Mouse (Mus musculus) forebrain, postnatal 0 days (tissue): ENCODE results near the gene Dnmbp. TPM values are rescaled to one million over a fixed set of nuclear protein-coding genes. Genes with fewer than 3 reads are reported as not detected.

Source experiments
- ATAC-seq: fragments of 200-750 bp; cut with Nextera tagmentation; 2 replicates; pipeline ENCODE4 v1.8.0; 2017; ENCODE audit warnings: mild to moderate bottlenecking, moderate library complexity
- DNase-seq: peaks from one replicate; pipeline ENCODE4 v3.0.0-alpha.2; 2015
- H3K27ac ChIP-seq: fragments of 300-500 bp; sonication (generic); 2 replicates; pipeline ENCODE4 v1.5.1; 2014; ENCODE audit warnings: low read depth, mild to moderate bottlenecking, antibody characterized with exemption, low read length, moderate library complexity, mixed read lengths
- H3K27me3 ChIP-seq: fragments of 300-500 bp; sonication (generic); 2 replicates; pipeline ENCODE4 v1.6.1; 2014; ENCODE audit warnings: mild to moderate bottlenecking, low read length, mixed read lengths; ENCODE audit not compliant: insufficient read depth
- H3K36me3 ChIP-seq: fragments of 300-500 bp; sonication (generic); 2 replicates; pipeline ENCODE4 v1.6.1; 2014; ENCODE audit warnings: mild to moderate bottlenecking, moderate library complexity; ENCODE audit not compliant: insufficient read depth
- H3K4me1 ChIP-seq: fragments of 300-500 bp; sonication (generic); 2 replicates; pipeline ENCODE4 v1.6.1; 2014; ENCODE audit warnings: antibody characterized with exemption; ENCODE audit not compliant: insufficient read depth
- H3K4me2 ChIP-seq: fragments of 300-500 bp; sonication (generic); 2 replicates; pipeline ENCODE4 v1.6.1; 2014; ENCODE audit warnings: low read depth, mild to moderate bottlenecking, moderate library complexity
- H3K4me3 ChIP-seq: fragments of 300-500 bp; sonication (generic); 2 replicates; pipeline ENCODE4 v1.5.1; 2014; ENCODE audit warnings: low read depth, low read length, mixed read lengths
- H3K9ac ChIP-seq: fragments of 300-500 bp; sonication (generic); 2 replicates; pipeline ENCODE4 v1.6.1; 2014; ENCODE audit warnings: mild to moderate bottlenecking
- H3K9me3 ChIP-seq: fragments of 300-500 bp; sonication (generic); 2 replicates; pipeline ENCODE4 v1.6.1; 2016; ENCODE audit warnings: low read length
- CTCF ChIP-seq: sonication (generic); IDR thresholded peaks from 2 replicates; pipeline ENCODE4 v1.5.1; 2016; ENCODE audit warnings: antibody characterized with exemption, control low read depth, low read depth
- WGBS: fragments of 180-500 bp; shearing (Covaris S2); extraction: QIAGEN DNeasy Blood & Tissue Kit; methylation state at CpG from one replicate; pipeline ENCODE4 v1.1.7; 2014; 5-methylcytosine and 5-hydroxymethylcytosine counted together
- polyA plus RNA-seq: library from polyadenylated mRNA; unstranded; fragments of >200 nt; fragmentation: Nextera tagmentation; extraction: Ambion mirVana; gene quantifications from 2 replicates; pipeline ENCODE4 v1.2.1, GENCODE M21; 2015
- total RNA-seq: library from RNA; depleted of rRNA; stranded (reverse); fragments of >200 nt; gene quantifications from 2 replicates; pipeline ENCODE4 v1.2.3, GENCODE M21; 2014; rRNA removed

The Dnmbp gene
- total and polyA plus RNA-seq, 2 experiments from 2014 or later: 5.2 to 12.7 TPM

DNA sequence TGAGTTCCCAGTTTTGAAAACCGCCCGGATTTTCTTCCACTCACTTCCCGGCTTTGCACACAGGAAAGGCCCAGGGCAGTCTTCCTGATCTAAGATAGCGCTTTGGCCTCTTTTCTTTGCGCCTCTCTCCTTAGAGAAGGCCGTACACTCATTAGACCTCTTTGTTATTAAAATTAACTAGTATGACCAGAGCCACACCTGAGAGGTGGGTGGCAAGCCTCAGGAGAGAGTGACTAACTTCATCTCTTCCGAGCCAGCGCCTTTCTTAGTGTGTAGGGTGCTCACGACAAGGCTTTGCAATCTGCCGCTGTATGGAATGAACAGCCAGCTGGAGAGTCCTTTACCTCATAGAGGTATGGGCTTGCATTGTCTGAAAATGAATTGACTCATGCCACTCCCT is 136.1 kb downstream of the Dnmbp start:
- ATAC-seq (no peak), DNase-seq (no peak)
- no peaks in the 10 kb centered on the region for H3K4me1 ChIP-seq
- no peak overlapping the region for H3K27ac ChIP-seq
- H3K27me3 ChIP-seq: no peaks in the 10 kb centered on the region
- H3K36me3 ChIP-seq: no peaks in the 10 kb centered on the region
- no peak overlapping the region for H3K4me2 ChIP-seq
- no peaks in the 10 kb centered on the region for H3K9me3 ChIP-seq
- no peak overlapping the region for H3K4me3 ChIP-seq
- H3K9ac ChIP-seq: no peak overlapping the region
- 74% methylated on average over 10 of the region's 10 CpGs for WGBS
- no peak for TF ChIP-seq CTCF

DNA sequence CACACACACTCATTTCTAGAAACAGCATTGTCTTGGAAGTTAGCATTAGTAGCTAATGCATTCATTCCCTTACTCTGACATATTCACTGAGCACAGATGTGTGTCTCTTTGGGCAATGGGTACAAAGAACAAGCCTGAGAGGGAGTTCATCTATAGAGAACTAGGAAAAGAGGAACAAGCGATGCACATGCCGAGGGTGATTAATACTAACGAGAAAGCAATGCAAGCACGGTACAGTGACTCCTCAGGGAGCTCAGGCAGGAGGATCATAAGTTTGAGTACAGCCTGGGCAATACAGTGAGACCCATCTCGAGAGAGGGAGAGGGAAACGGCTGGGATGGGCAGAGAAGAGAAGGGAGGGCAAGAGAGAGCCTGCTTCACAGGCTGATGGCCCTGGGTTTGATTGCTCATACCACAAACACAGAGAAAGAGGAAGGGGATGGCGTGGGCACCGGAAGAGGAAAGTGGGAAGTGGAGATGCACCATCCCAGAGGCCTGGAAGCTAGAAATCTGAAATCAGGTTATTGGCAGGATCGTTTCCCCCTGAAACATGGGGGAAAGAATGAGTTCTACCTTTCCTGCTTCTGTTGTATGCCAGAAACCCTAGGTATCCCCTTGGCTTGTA is 138.5 kb downstream of the Dnmbp start:
- 72% methylated on average over 9 of the region's 9 CpGs for WGBS
- H3K9ac ChIP-seq: no peak overlapping the region
- DNase-seq (no peak), ATAC-seq (no peak)
- no peak overlapping the region for H3K4me2 ChIP-seq
- H3K4me1 ChIP-seq: no peaks in the 10 kb centered on the region
- no peak for TF ChIP-seq CTCF
- no peak overlapping the region for H3K27ac ChIP-seq
- no peak overlapping the region for H3K4me3 ChIP-seq
- H3K9me3 ChIP-seq: no peaks in the 10 kb centered on the region
- H3K27me3 ChIP-seq: no peaks in the 10 kb centered on the region
- no peaks in the 10 kb centered on the region for H3K36me3 ChIP-seq

DNA sequence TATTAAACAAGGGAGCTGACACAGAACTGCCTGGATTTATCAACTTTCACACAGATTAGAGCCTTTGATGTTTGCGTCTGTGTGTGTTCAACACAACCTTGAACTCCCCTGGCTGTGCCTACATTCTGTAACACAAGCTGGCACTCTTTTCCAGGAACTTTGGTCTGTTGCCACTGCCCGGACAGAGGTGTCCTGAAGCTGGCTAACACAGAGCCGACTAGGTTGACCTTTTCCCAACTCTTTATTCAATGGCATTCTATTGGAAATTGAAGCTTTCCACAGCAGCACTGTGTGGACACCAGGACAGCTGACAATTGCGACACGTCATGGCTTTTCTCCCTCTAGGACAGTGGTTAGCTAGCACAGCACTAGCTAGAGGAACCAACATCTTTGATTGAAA is 142.8 kb downstream of the Dnmbp start:
- H3K9me3 ChIP-seq: no peaks in the 10 kb centered on the region
- H3K36me3 ChIP-seq: no peaks in the 10 kb centered on the region
- H3K4me2 ChIP-seq: no peak overlapping the region
- ATAC-seq: no peak
- H3K27me3 ChIP-seq: no peaks in the 10 kb centered on the region
- no peaks in the 10 kb centered on the region for H3K4me1 ChIP-seq
- no peak overlapping the region for H3K4me3 ChIP-seq
- no peak overlapping the region for H3K9ac ChIP-seq
- DNase-seq: no peak
- H3K27ac ChIP-seq: no peak overlapping the region
- TF ChIP-seq CTCF: no peak
- WGBS: 72% methylated on average over 5 of the region's 5 CpGs

Other genes starting within 250 kb of the Dnmbp start
- gene Cutc, start 187.2 kb downstream of the Dnmbp start, total RNA-seq: 3.1 and 3.4 TPM in 2 replicates
- gene Cutc, start 187.2 kb downstream of the Dnmbp start, polyA plus RNA-seq: 7.3 and 7.4 TPM in 2 replicates
- 18.4 and 20.5 TPM in 2 replicates for gene Cox15, start 187.2 kb downstream of the Dnmbp start, total RNA-seq
- 4.1 and 9.1 TPM in 2 replicates for gene Cox15, start 187.2 kb downstream of the Dnmbp start, polyA plus RNA-seq
- gene Abcc2, start 158.0 kb downstream of the Dnmbp start, total RNA-seq: 0.15 TPM in 1 of 2 replicates, not detected in the other
- gene Abcc2, start 158.0 kb downstream of the Dnmbp start, polyA plus RNA-seq: 0.02 and 0.03 TPM in 2 replicates
- 0.46 and 0.57 TPM in 2 replicates for gene Cpn1, start 46.4 kb upstream of the Dnmbp start, total RNA-seq
- gene Cpn1, start 46.4 kb upstream of the Dnmbp start, polyA plus RNA-seq: 0.36 and 0.74 TPM in 2 replicates
- gene Cyp2c23, start 89.0 kb upstream of the Dnmbp start, total RNA-seq: 0.31 TPM in 1 of 2 replicates, not detected in the other
- not detected in 2 replicates for gene Cyp2c23, start 89.0 kb upstream of the Dnmbp start, polyA plus RNA-seq
- gene Erlin1, start 129.6 kb upstream of the Dnmbp start, total RNA-seq: 8.9 and 11.1 TPM in 2 replicates
- gene Erlin1, start 129.6 kb upstream of the Dnmbp start, polyA plus RNA-seq: 11.1 and 16.2 TPM in 2 replicates
- gene Chuk, start 167.3 kb upstream of the Dnmbp start, total RNA-seq: 58.9 and 72.8 TPM in 2 replicates
- 16.1 and 25.2 TPM in 2 replicates for gene Chuk, start 167.3 kb upstream of the Dnmbp start, polyA plus RNA-seq
- gene Cwf19l1, start 195.7 kb upstream of the Dnmbp start, total RNA-seq: 28.9 and 33.9 TPM in 2 replicates
- gene Cwf19l1, start 195.7 kb upstream of the Dnmbp start, polyA plus RNA-seq: 27.2 and 29.6 TPM in 2 replicates
- gene Bloc1s2, start 206.3 kb upstream of the Dnmbp start, total RNA-seq: 65.5 and 74.3 TPM in 2 replicates
- gene Bloc1s2, start 206.3 kb upstream of the Dnmbp start, polyA plus RNA-seq: 205 and 223 TPM in 2 replicates